Mouse (Mus musculus) kidney, postnatal 0 days (tissue): ENCODE results near the gene AI481877. TPM values are rescaled to one million over a fixed set of nuclear protein-coding genes. Genes with fewer than 3 reads are reported as not detected.
A peak's percentile ranks its signal among the peaks of the same experiment; 100 is the strongest.

Experiments used
- ATAC-seq: fragments of 200-750 bp; cut with Nextera tagmentation; replicated peaks from 2 replicates; pipeline ENCODE4 v1.8.0; 2017; ENCODE audit warnings: low read depth, moderate number of reproducible peaks, moderate TSS enrichment, moderate library complexity; ENCODE audit not compliant: low FRiP score
- DNase-seq: peaks from one replicate; pipeline ENCODE4 v3.0.0-alpha.2; 2016; ENCODE audit warnings: low spot score
- H3K27ac ChIP-seq: fragments of 300-500 bp; sonication (generic); 2 replicates; pipeline ENCODE4 v1.5.1; 2014; ENCODE audit warnings: mild to moderate bottlenecking
- H3K27me3 ChIP-seq: fragments of 300-500 bp; sonication (generic); 2 replicates; pipeline ENCODE4 v1.6.1; 2014; ENCODE audit warnings: low read length, mixed read lengths; ENCODE audit not compliant: insufficient read depth
- H3K36me3 ChIP-seq: fragments of 300-500 bp; sonication (generic); 2 replicates; pipeline ENCODE4 v1.6.1; 2014; ENCODE audit warnings: low read length, mixed read lengths; ENCODE audit not compliant: insufficient read depth
- H3K4me1 ChIP-seq: fragments of 300-500 bp; sonication (generic); replicated peaks from 2 replicates; pipeline ENCODE4 v1.6.1; 2014; ENCODE audit warnings: antibody characterized with exemption, low read length, mixed read lengths; ENCODE audit not compliant: insufficient read depth
- H3K4me2 ChIP-seq: fragments of 300-500 bp; sonication (generic); 2 replicates; pipeline ENCODE4 v1.6.1; 2014; ENCODE audit warnings: mild to moderate bottlenecking, low read length, moderate library complexity, mixed read lengths
- H3K4me3 ChIP-seq: fragments of 300-500 bp; sonication (generic); replicated peaks from 2 replicates; pipeline ENCODE4 v1.5.1; 2014; ENCODE audit warnings: low read depth, low read length
- H3K9ac ChIP-seq: fragments of 300-500 bp; sonication (generic); 2 replicates; pipeline ENCODE4 v1.6.1; 2014; ENCODE audit warnings: low read depth, low read length
- H3K9me3 ChIP-seq: fragments of 300-500 bp; sonication (generic); replicated peaks from 2 replicates; pipeline ENCODE4 v1.6.1; 2016; ENCODE audit warnings: low read length, inconsistent platforms, mixed read lengths
- CTCF ChIP-seq: IDR thresholded peaks from 2 replicates; pipeline ENCODE4 v1.5.1; 2016; ENCODE audit warnings: antibody characterized with exemption, low read depth, mild to moderate bottlenecking, moderate library complexity
- WGBS: fragments of 180-500 bp; shearing (Covaris S2); extraction: QIAGEN DNeasy Blood & Tissue Kit; methylation state at CpG from one replicate; pipeline ENCODE4 v1.1.7; 2014; 5-methylcytosine and 5-hydroxymethylcytosine counted together
- polyA plus RNA-seq: library from polyadenylated mRNA; unstranded; fragments of >200 nt; fragmentation: Nextera tagmentation; extraction: Ambion mirVana; gene quantifications from 2 replicates; pipeline ENCODE4 v1.2.1, GENCODE M21; 2015

Gene AI481877
- polyA plus RNA-seq, 1 experiment from 2014 or later: not detected

GRCm38 (mm10) chr4:59007016-59007415, 131.8 kb downstream of the AI481877 start:
- H3K9ac ChIP-seq: no peak overlapping the region
- ATAC-seq (no peak), DNase-seq (no peak)
- no peak for TF ChIP-seq CTCF
- H3K27me3 ChIP-seq: no peaks in the 10 kb centered on the region
- peaks cover 10% of the 10 kb centered on the region for H3K4me1 ChIP-seq
- no peak overlapping the region for H3K27ac ChIP-seq
- 72% methylated on average over 6 of the region's 6 CpGs for WGBS
- no peak overlapping the region for H3K4me2 ChIP-seq
- no peaks in the 10 kb centered on the region for H3K9me3 ChIP-seq
- no peak overlapping the region for H3K4me3 ChIP-seq
- no peaks in the 10 kb centered on the region for H3K36me3 ChIP-seq

GRCm38 (mm10) chr4:59006211-59006610, 132.6 kb downstream of the AI481877 start:
- Histone ChIP-seq H3K9ac (no peak overlapping the region), H3K27ac (no peak overlapping the region), H3K36me3 (no peaks in the 10 kb centered on the region), H3K4me3 (no peak overlapping the region), H3K9me3 (no peaks in the 10 kb centered on the region), H3K4me1 (peaks cover 10% of the 10 kb centered on the region), H3K27me3 (no peaks in the 10 kb centered on the region), H3K4me2 (no peak overlapping the region)
- TF ChIP-seq CTCF: no peak
- 28% methylated on average over 8 of the region's 8 CpGs for whole genome bisulfite sequencing
- no peak for ATAC-seq
- DNase-seq: peak; percentile 40

GRCm38 (mm10) chr4:59003806-59004200, 135.0 kb downstream of the AI481877 start:
- ATAC-seq: no peak
- H3K4me3 ChIP-seq: peak overlapping the region; percentile 88
- peak overlapping the region; percentile 89 for H3K9ac ChIP-seq
- DNase-seq: no peak
- H3K27ac ChIP-seq: no peak overlapping the region
- H3K4me1 ChIP-seq: peaks cover 10% of the 10 kb centered on the region
- no peak for TF ChIP-seq CTCF
- H3K9me3 ChIP-seq: no peaks in the 10 kb centered on the region
- peak overlapping the region; percentile 91 for H3K4me2 ChIP-seq
- H3K27me3 ChIP-seq: no peaks in the 10 kb centered on the region
- 19% methylated on average over 7 of the region's 7 CpGs for WGBS
- H3K36me3 ChIP-seq: no peaks in the 10 kb centered on the region

- no peak for TF ChIP-seq CTCF
- Histone ChIP-seq H3K4me2 (peak within 1 kb of the TSS; percentile 91), H3K9ac (peak within 1 kb of the TSS; percentile 89), H3K4me1 (peaks cover 10% of the 10 kb centered on the region), H3K27ac (peak within 1 kb of the TSS; percentile 92), H3K36me3 (no peaks in the 10 kb centered on the region), H3K4me3 (peak within 1 kb of the TSS; percentile 88), H3K27me3 (no peaks in the 10 kb centered on the region), H3K9me3 (no peaks in the 10 kb centered on the region)
- WGBS: under 1% methylated on average over 83 of the region's 89 CpGs
- DNase-seq (peak; percentile 95), ATAC-seq (peak; percentile 96)
These were observed 135.6 kb downstream of the AI481877 start, which contains the start of gene Gm20503 for GRCm38 (mm10) chr4:59002948-59003805. Gene Gm20503, plus strand, starts transcription at chr4:59003210.

GRCm38 (mm10) chr4:59000614-59001013, 138.2 kb downstream of the AI481877 start:
- H3K4me3 ChIP-seq: no peak overlapping the region
- WGBS: 2% methylated on average over 2 of the region's 2 CpGs
- ATAC-seq (no peak), DNase-seq (no peak)
- no peaks in the 10 kb centered on the region for H3K9me3 ChIP-seq
- no peak overlapping the region for H3K4me2 ChIP-seq
- H3K4me1 ChIP-seq: peaks cover 10% of the 10 kb centered on the region
- no peaks in the 10 kb centered on the region for H3K27me3 ChIP-seq
- no peaks in the 10 kb centered on the region for H3K36me3 ChIP-seq
- no peak overlapping the region for H3K9ac ChIP-seq
- H3K27ac ChIP-seq: no peak overlapping the region
- peak; percentile 63 for TF ChIP-seq CTCF

GRCm38 (mm10) chr4:58999686-59000085, 139.1 kb downstream of the AI481877 start:
- Histone ChIP-seq H3K27ac (no peak overlapping the region), H3K9ac (no peak overlapping the region), H3K36me3 (no peaks in the 10 kb centered on the region), H3K4me3 (no peak overlapping the region), H3K4me2 (no peak overlapping the region), H3K9me3 (no peaks in the 10 kb centered on the region), H3K27me3 (no peaks in the 10 kb centered on the region), H3K4me1 (peaks cover 8% of the 10 kb centered on the region)
- TF ChIP-seq CTCF: peak; percentile 95
- DNase-seq: peak; percentile 84
- 5% methylated on average over 2 of the region's 2 CpGs for WGBS
- no peak for ATAC-seq
